Mouse (Mus musculus): Measurements from ENCODE around the gene Cysrt1. TPM values are rescaled to one million over a fixed set of nuclear protein-coding genes. Genes with fewer than 3 reads are reported as not detected.

The Cysrt1 gene
- polyA plus RNA-seq, 1 experiment from 2014 or later: not detected

DNA sequence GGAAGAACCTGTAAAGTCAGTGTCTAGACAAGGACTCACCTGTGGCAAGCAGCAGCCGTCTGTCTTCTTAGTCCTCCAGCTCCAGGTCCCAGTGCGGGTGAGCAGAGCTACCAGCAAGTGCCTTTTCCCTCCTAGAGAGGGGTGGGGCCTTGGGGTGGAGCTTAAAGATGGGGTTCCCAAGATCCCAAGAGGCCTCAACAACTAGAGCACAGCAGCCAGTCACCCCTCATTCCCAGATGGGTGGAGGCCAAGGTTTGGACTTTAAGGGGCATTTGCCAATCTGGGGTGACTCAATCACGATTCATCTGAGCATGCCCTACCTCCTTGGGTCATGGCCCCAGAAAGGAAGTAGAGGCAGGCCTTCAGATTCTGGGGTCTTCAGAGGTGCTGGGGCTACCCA, 2.5 kb downstream of the Cysrt1 start:
- Histone ChIP-seq H3K27ac (no peak overlapping the region), H3K4me3 (no peak overlapping the region), H3K27me3 (ENCODE audit: insufficient read depth, poor library complexity, severe bottlenecking) (peaks cover 64% of the 10 kb centered on the region), H3K9me3 (no peaks in the 10 kb centered on the region), H3K36me3 (peaks cover under 1% of the 10 kb centered on the region; the same call in 1 of the 2 replicates), H3K4me1 (peaks cover 36% of the 10 kb centered on the region)
- no peak for DNase-seq (ENCODE audit: low spot score)
- 75% methylated on average over 3 of the region's 3 CpGs for WGBS

DNA sequence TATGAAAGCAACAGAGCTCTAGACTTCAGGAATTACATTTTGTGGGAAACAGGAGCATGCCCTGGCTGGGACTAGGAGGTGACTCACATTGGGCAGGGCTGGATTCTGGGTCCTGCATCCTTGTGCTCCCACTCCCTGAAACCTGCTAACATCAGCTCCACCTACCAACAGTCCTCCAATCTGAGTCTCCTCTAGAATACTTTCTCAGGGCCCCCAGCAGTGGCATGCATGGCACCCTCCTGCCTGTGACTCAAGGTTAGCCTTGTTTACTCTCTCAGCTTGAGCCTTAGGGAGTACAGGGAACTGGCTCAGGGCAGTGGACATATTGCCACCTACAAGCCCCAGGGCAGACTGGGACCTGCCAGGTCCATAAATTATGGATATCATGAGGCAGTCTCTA, 4.1 kb downstream of the Cysrt1 start:
- Histone ChIP-seq H3K36me3 (no peaks in the 10 kb centered on the region), H3K27me3 (ENCODE audit: insufficient read depth, poor library complexity, severe bottlenecking) (peaks cover 67% of the 10 kb centered on the region), H3K4me3 (no peak overlapping the region), H3K4me1 (peaks cover 36% of the 10 kb centered on the region), H3K27ac (no peak overlapping the region), H3K9me3 (no peaks in the 10 kb centered on the region)
- no peak for DNase-seq (ENCODE audit: low spot score)

DNA sequence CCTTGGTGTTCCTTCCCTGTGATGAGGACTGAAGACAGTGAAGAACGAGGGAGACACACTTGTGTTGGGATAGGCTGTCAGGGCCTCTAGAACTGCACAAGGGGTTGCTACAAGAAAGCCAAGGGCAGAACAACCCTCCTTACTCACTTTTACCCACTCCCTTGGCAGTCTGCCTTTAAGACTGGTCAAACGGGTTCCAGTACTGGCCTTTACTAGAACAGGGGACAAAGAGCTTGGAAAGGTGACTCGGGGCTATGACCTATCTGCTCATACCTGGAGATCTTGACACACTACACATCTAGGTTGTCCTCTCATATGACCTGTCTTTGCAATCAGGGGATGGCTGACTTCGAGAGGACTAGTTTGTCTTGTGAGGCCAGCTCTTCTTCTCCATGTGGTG, 4.7 kb downstream of the Cysrt1 start:
- 61% methylated on average over 4 of the region's 4 CpGs for WGBS
- Histone ChIP-seq H3K27ac (no peak overlapping the region), H3K27me3 (ENCODE audit: insufficient read depth, poor library complexity, severe bottlenecking) (peaks cover 67% of the 10 kb centered on the region), H3K36me3 (no peaks in the 10 kb centered on the region), H3K9me3 (no peaks in the 10 kb centered on the region), H3K4me3 (no peak overlapping the region), H3K4me1 (peaks cover 30% of the 10 kb centered on the region)
- DNase-seq (ENCODE audit: low spot score): no peak

DNA sequence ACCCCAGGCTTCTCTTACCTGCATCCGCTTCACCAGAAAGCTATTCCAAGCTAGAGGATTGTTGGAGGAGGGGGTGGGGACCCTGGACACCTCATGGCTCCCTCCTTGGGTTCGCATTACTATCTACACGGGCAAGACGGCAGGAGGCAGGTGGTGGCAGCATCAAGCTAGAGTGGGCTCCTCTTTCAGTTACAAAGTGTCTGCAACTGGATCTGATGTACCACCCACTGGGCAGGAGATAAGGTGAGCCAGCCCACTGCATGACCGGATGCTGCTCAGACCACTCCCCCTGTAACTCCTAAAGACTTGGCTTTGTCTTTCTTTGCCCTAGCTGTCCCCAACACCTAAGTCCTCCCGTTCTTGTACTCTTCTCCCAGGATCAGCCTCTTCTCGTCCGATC, 5.6 kb downstream of the Cysrt1 start, which contains the start of gene Rnf224:
Gene Rnf224 (minus strand): TSS at position 174 of the 400 bp plus-strand sequence.
- DNase-seq (ENCODE audit: low spot score): no peak
- Histone ChIP-seq H3K9me3 (no peaks in the 10 kb centered on the region), H3K36me3 (no peaks in the 10 kb centered on the region), H3K4me1 (peaks cover 21% of the 10 kb centered on the region), H3K27ac (no peak within 1 kb of the TSS), H3K4me3 (0 out of 2 replicates have a peak within 1 kb of the TSS, but pooled peaks have one; percentile 27), H3K27me3 (ENCODE audit: insufficient read depth, poor library complexity, severe bottlenecking) (peaks cover 68% of the 10 kb centered on the region)
- WGBS: 19% methylated on average over 8 of the region's 8 CpGs

DNA sequence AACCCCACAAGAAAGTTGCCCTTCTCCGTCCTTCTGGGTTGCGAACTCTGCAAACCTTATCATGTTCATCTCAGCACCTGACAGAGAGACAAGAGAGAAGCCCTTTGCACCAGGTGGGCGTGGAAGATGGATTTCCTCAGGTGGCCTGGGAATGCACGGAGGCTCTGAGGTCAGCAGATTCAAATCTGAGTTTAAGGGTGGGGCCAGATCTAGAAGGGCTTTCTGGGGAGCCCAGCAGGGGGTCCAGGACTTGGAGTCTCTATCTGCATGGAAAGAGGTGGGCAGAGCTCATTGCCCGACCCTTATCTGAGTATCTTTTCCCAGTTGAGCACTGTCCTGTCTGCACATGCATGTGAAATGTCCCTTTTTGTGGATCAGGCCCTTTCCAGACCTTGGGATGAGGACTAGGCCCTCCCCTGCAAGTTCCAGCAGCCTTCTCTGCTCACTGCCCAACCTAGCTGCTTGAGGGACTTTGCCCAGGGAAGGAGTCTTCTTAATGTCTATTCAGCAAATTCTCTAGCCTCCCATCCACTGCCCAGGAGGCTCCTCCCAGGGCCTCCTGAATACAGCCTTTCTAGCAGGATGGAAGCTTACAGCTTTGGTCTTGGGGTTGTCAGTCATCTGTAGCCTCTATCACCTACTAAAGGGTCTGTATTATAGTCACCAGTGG, 7.6 kb downstream of the Cysrt1 start:
- DNase-seq (ENCODE audit: low spot score): no peak
- Histone ChIP-seq H3K9me3 (no peaks in the 10 kb centered on the region), H3K27me3 (ENCODE audit: insufficient read depth, poor library complexity, severe bottlenecking) (peaks cover 78% of the 10 kb centered on the region), H3K27ac (no peak overlapping the region), H3K36me3 (no peaks in the 10 kb centered on the region), H3K4me1 (peaks cover 6% of the 10 kb centered on the region), H3K4me3 (no peak overlapping the region)
- WGBS: 63% methylated on average over 5 of the region's 5 CpGs

DNA sequence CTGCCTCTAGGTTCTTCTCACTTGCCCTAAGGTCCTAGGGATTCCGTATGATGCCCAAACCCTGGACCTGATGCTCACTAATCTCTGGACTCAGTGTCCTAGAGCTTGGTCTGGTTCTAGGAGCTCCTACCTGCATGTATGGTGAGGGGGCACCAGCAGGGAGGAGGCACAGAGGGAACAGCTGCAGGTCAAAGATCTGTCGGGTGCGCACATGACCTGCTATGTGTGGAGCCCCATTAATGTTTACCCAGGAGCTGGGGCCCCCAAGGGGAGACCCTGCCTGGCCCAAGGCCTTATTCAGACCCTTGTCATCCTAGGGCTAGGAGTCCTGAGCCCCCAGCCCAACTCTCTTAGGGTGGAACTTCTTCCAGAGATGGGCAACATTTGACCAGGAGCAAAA, 8.2 kb downstream of the Cysrt1 start, which contains the start of gene Slc34a3:
Gene Slc34a3 (minus strand): TSS at position 315 of the 400 bp plus-strand sequence.
- no peaks in the 10 kb centered on the region for H3K9me3 ChIP-seq
- H3K36me3 ChIP-seq: no peaks in the 10 kb centered on the region
- H3K27ac ChIP-seq: no peak within 1 kb of the TSS
- H3K4me3 ChIP-seq: no peak within 1 kb of the TSS
- peaks cover 7% of the 10 kb centered on the region for H3K4me1 ChIP-seq
- H3K27me3 ChIP-seq (ENCODE audit: insufficient read depth, poor library complexity, severe bottlenecking): peaks cover 82% of the 10 kb centered on the region
- WGBS: 80% methylated on average over 3 of the region's 3 CpGs
- no peak for DNase-seq (ENCODE audit: low spot score)

DNA sequence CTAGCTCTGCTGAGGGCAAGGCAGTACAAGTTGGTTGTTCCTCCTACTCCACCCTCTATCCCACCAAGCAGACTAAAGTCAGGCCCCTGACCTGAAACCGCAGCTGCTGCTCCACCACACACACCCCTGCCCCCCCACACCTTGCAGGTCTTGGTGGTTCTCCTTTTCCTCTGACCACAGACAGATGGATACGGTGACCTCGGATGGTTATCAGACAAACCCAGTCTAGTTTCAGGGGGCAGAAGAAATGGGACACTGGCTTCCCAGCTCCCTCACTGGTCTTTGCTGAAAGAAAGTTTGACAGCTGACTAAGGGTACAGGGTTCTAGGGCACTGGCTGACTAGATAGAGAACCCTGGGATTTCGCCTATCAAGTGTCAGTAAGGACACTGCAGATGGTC, 8.8 kb downstream of the Cysrt1 start:
- H3K4me1 ChIP-seq: peaks cover 14% of the 10 kb centered on the region
- no peaks in the 10 kb centered on the region for H3K9me3 ChIP-seq
- H3K27ac ChIP-seq: no peak overlapping the region
- DNase-seq (ENCODE audit: low spot score): no peak
- WGBS: 71% methylated on average over 4 of the region's 4 CpGs
- H3K4me3 ChIP-seq: no peak overlapping the region
- no peaks in the 10 kb centered on the region for H3K36me3 ChIP-seq
- H3K27me3 ChIP-seq (ENCODE audit: insufficient read depth, poor library complexity, severe bottlenecking): peaks cover 83% of the 10 kb centered on the region

DNA sequence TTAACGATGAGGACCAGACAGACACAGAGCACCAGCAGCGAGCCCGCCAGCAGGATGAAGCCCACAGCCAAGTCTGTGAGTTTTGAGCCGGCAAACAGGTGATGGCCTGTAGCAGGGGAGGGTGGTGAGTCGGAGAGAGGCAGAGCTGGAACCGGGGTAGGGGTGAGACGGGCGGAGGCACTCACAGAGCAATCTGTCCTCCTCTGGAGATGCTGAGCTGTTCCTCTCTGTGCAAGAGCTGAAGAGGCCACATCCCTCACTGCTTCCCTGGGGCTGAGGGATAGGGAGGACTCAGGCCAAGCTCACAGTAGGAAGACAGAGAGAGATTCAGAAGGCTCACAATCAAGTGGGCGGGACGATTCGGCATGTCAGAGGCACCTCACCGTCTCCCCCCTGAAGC, 11.2 kb downstream of the Cysrt1 start:
- 57% methylated on average over 12 of the region's 12 CpGs for WGBS
- no peaks in the 10 kb centered on the region for H3K36me3 ChIP-seq

DNA sequence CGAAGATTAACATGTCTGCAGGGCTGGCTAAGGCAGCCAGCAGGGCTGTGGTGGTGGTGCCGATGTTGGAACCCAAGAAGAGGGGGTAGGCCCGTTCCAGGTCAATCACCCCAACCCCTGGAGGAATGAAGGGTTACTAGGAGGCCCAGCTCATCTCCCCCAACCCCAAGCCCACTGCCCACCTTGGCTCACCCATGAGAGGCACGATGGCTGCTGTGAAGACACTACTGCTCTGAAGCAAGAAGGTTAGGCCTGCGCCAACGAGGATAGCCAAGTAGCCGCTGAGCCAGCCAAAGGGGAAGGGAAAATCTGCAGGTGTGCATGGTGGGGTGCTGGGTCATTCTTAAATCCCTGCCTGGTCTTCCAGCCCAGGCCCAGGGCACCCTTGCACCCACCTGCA, 11.7 kb downstream of the Cysrt1 start:
- Histone ChIP-seq H3K27ac (no peak overlapping the region), H3K9me3 (no peaks in the 10 kb centered on the region), H3K36me3 (no peaks in the 10 kb centered on the region), H3K4me3 (no peak overlapping the region), H3K27me3 (ENCODE audit: insufficient read depth, poor library complexity, severe bottlenecking) (peaks cover 63% of the 10 kb centered on the region), H3K4me1 (peaks cover 20% of the 10 kb centered on the region)
- WGBS: 80% methylated on average over 7 of the region's 7 CpGs
- no peak for DNase-seq (ENCODE audit: low spot score)

More for the DNA sequence above, 11.2 kb downstream of the Cysrt1 start:
- peaks cover 67% of the 10 kb centered on the region for H3K27me3 ChIP-seq (ENCODE audit: insufficient read depth, poor library complexity, severe bottlenecking)
- no peak for DNase-seq (ENCODE audit: low spot score)
- no peaks in the 10 kb centered on the region for H3K9me3 ChIP-seq
- no peak overlapping the region for H3K4me3 ChIP-seq
- peaks cover 18% of the 10 kb centered on the region for H3K4me1 ChIP-seq
- no peak overlapping the region for H3K27ac ChIP-seq

DNA sequence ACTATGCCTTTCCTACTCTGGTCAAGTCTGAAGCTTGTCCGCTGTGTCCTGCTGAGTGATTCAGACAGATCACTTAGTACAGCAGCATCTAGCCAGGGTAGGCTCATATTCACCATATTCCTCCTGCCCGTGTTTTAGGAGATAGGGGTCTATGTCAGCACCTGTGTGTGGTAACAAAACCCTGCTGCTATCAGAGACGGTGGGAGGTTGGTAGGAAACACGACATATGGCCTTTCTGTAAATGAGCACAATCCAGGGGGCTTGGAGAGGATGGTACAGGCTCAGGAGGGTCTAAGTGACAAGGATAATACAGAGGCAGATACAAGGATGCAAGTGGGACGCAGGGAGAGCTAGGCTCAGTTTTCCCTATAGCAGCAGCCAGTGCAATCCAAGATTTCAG, 12.7 kb downstream of the Cysrt1 start:
- DNase-seq (ENCODE audit: low spot score): no peak
- no peaks in the 10 kb centered on the region for H3K9me3 ChIP-seq
- WGBS: 82% methylated on average over 5 of the region's 5 CpGs
- peaks cover 54% of the 10 kb centered on the region for H3K27me3 ChIP-seq (ENCODE audit: insufficient read depth, poor library complexity, severe bottlenecking)
- peaks cover 25% of the 10 kb centered on the region for H3K4me1 ChIP-seq
- H3K4me3 ChIP-seq: no peak overlapping the region
- H3K27ac ChIP-seq: no peak overlapping the region
- H3K36me3 ChIP-seq: no peaks in the 10 kb centered on the region

DNA sequence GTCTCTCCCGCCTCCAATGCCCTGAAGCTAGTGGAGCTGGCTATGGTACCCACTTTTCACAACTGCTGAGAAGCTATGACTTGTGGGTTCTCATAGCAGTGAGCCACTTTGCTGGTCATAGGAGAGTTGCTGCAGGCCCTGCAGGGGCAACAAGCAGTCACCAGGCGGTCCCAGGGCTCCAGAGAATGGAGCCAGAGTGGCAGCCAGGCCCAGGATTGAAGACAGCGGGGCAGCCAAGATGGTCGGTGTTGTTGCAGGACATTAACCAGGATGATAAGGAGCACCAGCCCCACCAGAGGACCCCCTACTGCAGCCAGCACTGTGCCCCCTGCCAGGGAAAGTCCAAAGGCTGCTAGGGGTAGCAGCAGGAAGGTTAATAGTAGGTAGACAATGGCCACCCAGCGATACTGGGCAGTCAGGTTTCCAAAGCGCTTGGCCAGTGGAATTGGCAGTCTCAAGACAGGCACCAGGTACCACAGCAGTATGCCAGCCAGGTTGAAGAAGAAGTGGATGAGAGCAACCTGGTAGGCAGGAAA, 13.2 kb downstream of the Cysrt1 start:
- H3K27ac ChIP-seq: peak overlapping the region; percentile 42
- H3K4me3 ChIP-seq: no peak overlapping the region; the same call in 1 of the 2 replicates
- H3K4me1 ChIP-seq: peaks cover 25% of the 10 kb centered on the region
- H3K9me3 ChIP-seq: no peaks in the 10 kb centered on the region
- WGBS: 65% methylated on average over 6 of the region's 6 CpGs
- H3K36me3 ChIP-seq: no peaks in the 10 kb centered on the region
- H3K27me3 ChIP-seq (ENCODE audit: insufficient read depth, poor library complexity, severe bottlenecking): peaks cover 49% of the 10 kb centered on the region
- no peak for DNase-seq (ENCODE audit: low spot score)

DNA sequence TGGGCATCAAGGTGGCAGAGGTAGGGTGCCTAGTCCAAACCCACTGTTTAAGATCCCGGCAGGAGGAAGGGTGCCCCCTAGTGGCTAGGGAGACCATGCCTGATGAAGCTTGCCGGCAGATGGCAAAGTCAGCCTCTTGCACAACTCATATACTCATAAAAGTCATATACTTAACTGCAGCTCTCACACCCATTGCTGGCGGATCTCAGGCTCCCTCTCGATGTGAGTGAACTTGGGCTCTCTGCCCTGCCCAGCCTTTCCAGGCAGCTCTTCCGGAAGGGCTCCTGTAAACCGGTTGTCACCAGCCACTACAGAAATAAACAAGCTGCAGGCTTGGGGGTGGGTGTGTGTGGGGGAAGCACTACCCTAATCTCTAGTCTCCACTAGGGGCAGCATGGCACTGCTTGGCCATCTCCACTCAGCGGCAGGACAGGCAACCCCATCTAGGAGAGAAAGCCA, 13.8 kb downstream of the Cysrt1 start:
- H3K4me1 ChIP-seq: peaks cover 29% of the 10 kb centered on the region
- no peaks in the 10 kb centered on the region for H3K36me3 ChIP-seq
- H3K27ac ChIP-seq: peak overlapping the region; percentile 42
- no peaks in the 10 kb centered on the region for H3K9me3 ChIP-seq
- WGBS: 2% methylated on average over 7 of the region's 7 CpGs
- peak; percentile 94 for DNase-seq (ENCODE audit: low spot score)
- H3K27me3 ChIP-seq (ENCODE audit: insufficient read depth, poor library complexity, severe bottlenecking): peaks cover 43% of the 10 kb centered on the region
- peak overlapping the region; percentile 43 for H3K4me3 ChIP-seq

DNA sequence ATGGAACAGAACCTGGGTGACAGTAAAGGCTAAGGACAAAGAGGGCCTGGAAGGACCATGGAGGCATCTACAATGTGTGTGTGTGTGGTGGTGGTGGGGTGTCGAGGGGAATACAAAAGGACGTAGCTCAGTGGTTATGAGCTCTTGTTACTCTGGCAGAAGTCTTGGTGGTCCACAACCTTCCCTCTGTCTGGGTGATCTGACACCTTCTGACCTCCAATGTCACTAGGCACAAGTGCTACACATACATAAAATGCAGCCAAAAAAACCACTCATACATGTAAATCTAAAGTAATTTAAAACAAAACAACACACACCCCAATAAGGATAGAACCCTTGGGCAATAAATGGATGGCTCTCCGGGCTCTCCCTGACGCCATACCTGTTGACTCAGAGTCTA, 14.8 kb downstream of the Cysrt1 start:
- no peak overlapping the region for H3K4me3 ChIP-seq
- H3K27me3 ChIP-seq (ENCODE audit: insufficient read depth, poor library complexity, severe bottlenecking): peaks cover 32% of the 10 kb centered on the region
- H3K36me3 ChIP-seq: peaks cover 6% of the 10 kb centered on the region; the same call in 1 of the 2 replicates
- no peaks in the 10 kb centered on the region for H3K9me3 ChIP-seq
- H3K4me1 ChIP-seq: peaks cover 33% of the 10 kb centered on the region
- no peak for DNase-seq (ENCODE audit: low spot score)
- H3K27ac ChIP-seq: no peak overlapping the region
- 88% methylated on average over 4 of the region's 4 CpGs for WGBS

Data from heart, embryonic 10.5 days (tissue).